Mouse (Mus musculus) brain, embryonic 14.5 days (tissue): Measurements from ENCODE around the gene Npcd. TPM values are rescaled to one million over a fixed set of nuclear protein-coding genes. Genes with fewer than 3 reads are reported as not detected.
A peak's percentile ranks its signal among the peaks of the same experiment; 100 is the strongest.
"Not testable (repeated sequence)": the region's sequence is repeated elsewhere in the genome, so short reads cannot be mapped to it uniquely, and the experiment has no call there.

Experiments used
- DNase-seq: peaks from one replicate; pipeline ENCODE4 v3.0.0-alpha.2; 2011; ENCODE audit warnings: low read depth
- CTCF ChIP-seq: fragments of 200-500 bp; IDR thresholded peaks from 2 replicates; pipeline ENCODE4 v1.5.1; 2012; ENCODE audit warnings: inconsistent platforms, mild to moderate bottlenecking, moderate library complexity, borderline replicate concordance; ENCODE audit not compliant: insufficient read depth, insufficient read length; ENCODE audit errors: extremely low read depth
- POLR2A ChIP-seq: fragments of 200-500 bp; IDR thresholded peaks from 2 replicates; pipeline ENCODE4 v1.6.1; 2012; ENCODE audit warnings: mild to moderate bottlenecking, inconsistent platforms, borderline replicate concordance; ENCODE audit not compliant: poor library complexity, insufficient read depth, insufficient read length, severe bottlenecking; ENCODE audit errors: extremely low read depth
- polyA plus RNA-seq: library from polyadenylated mRNA; depleted of rRNA; stranded (reverse); fragments of >200 nt; gene quantifications from 2 replicates; pipeline ENCODE4 v1.2.3, GENCODE M21; 2012

Gene Npcd
- polyA plus RNA-seq, 1 experiment = 1.8 TPM

- DNase-seq = no peak
- no peak for TF ChIP-seq CTCF
- TF ChIP-seq POLR2A = no peak
Observed at GRCm38 (mm10) chr15:79826221-79826935, 7.7 kb downstream of the Npcd start.

GRCm38 (mm10) chr15:79825146-79825825, 8.8 kb downstream of the Npcd start:
- TF ChIP-seq POLR2A = no peak
- peak; percentile 64; the same call in 1 of the 2 replicates for TF ChIP-seq CTCF
- DNase-seq = peak; percentile 85

- DNase-seq = no peak
- TF ChIP-seq CTCF = no peak
- TF ChIP-seq POLR2A = no peak
Observed at GRCm38 (mm10) chr15:79823588-79824280, 10.3 kb downstream of the Npcd start.

- no peak for DNase-seq
- TF ChIP-seq CTCF (no peak), POLR2A (no peak)
Observed at GRCm38 (mm10) chr15:79822265-79823199, 11.5 kb downstream of the Npcd start.

GRCm38 (mm10) chr15:79818325-79818724, 15.7 kb downstream of the Npcd start:
- no peak for DNase-seq

GRCm38 (mm10) chr15:79813666-79814258, 20.3 kb downstream of the Npcd start:
- no peak for TF ChIP-seq CTCF
- no peak for TF ChIP-seq POLR2A
- DNase-seq = no peak

More at GRCm38 (mm10) chr15:79818325-79818724, 15.7 kb downstream of the Npcd start:
- TF ChIP-seq POLR2A (no peak), CTCF (peak; percentile 24; the same call in 1 of the 2 replicates)

GRCm38 (mm10) chr15:79812840-79813239, 21.2 kb downstream of the Npcd start:
- DNase-seq = not testable (repeated sequence)

- DNase-seq = no peak
- TF ChIP-seq CTCF (no peak), POLR2A (no peak)
Observed at GRCm38 (mm10) chr15:79810997-79811396, 23.0 kb downstream of the Npcd start.

GRCm38 (mm10) chr15:79810061-79810460, 24.0 kb downstream of the Npcd start:
- TF ChIP-seq CTCF = no peak
- TF ChIP-seq POLR2A = no peak
- DNase-seq = no peak

GRCm38 (mm10) chr15:79808658-79809057, 25.4 kb downstream of the Npcd start:
- no peak for DNase-seq
- TF ChIP-seq POLR2A (no peak), CTCF (no peak)
